Mouse (Mus musculus) cortical plate, adult 2 months (tissue): ENCODE data around the gene Plekhh3.

Experiments used
- CTCF ChIP-seq: fragments of 200-500 bp; IDR thresholded peaks from 2 replicates; pipeline ENCODE4 v1.5.1; 2011; ENCODE audit warnings: mild to moderate bottlenecking, control low read depth, low read length; ENCODE audit not compliant: insufficient read depth; ENCODE audit errors: extremely low read depth
- POLR2A ChIP-seq: fragments of 200-500 bp; IDR thresholded peaks from 2 replicates; pipeline ENCODE4 v1.6.1; 2011; ENCODE audit warnings: mild to moderate bottlenecking, low read length, control low read depth; ENCODE audit not compliant: insufficient read depth; ENCODE audit errors: extremely low read depth

GRCm38 (mm10) chr11:101173631-101174388, 2.7 kb upstream of the Plekhh3 start:
- TF ChIP-seq CTCF, result peak; percentile 45; the same call in 1 of the 2 replicates
- no peak for TF ChIP-seq POLR2A
